Mouse (Mus musculus) intestine, embryonic 15.5 days (tissue): ENCODE data around the gene Map4k4. TPM values are rescaled to one million over a fixed set of nuclear protein-coding genes. Genes with fewer than 3 reads are reported as not detected.
A peak's percentile ranks its signal among the peaks of the same experiment; 100 is the strongest.

Source experiments
- ATAC-seq: fragments of 200-750 bp; cut with Nextera tagmentation; 2 replicates; pipeline ENCODE4 v1.8.0; 2017; ENCODE audit warnings: moderate TSS enrichment, moderate library complexity
- H3K27ac ChIP-seq: fragments of 300-500 bp; sonication (generic); 2 replicates; pipeline ENCODE4 v1.5.1; 2015; ENCODE audit warnings: mild to moderate bottlenecking, inconsistent platforms
- H3K27me3 ChIP-seq: fragments of 300-500 bp; sonication (generic); replicated peaks from 2 replicates; pipeline ENCODE4 v1.6.1; 2015; ENCODE audit warnings: inconsistent platforms
- H3K36me3 ChIP-seq: fragments of 300-500 bp; sonication (generic); 2 replicates; pipeline ENCODE4 v1.6.1; 2015; ENCODE audit warnings: inconsistent platforms
- H3K4me1 ChIP-seq: fragments of 300-500 bp; sonication (generic); replicated peaks from 2 replicates; pipeline ENCODE4 v1.6.1; 2015; ENCODE audit warnings: inconsistent platforms
- H3K4me2 ChIP-seq: fragments of 300-500 bp; sonication (generic); replicated peaks from 2 replicates; pipeline ENCODE4 v1.6.1; 2015; ENCODE audit warnings: mild to moderate bottlenecking, inconsistent platforms
- H3K4me3 ChIP-seq: fragments of 300-500 bp; sonication (generic); replicated peaks from 2 replicates; pipeline ENCODE4 v1.5.1; 2015; ENCODE audit warnings: inconsistent platforms
- H3K9ac ChIP-seq: fragments of 300-500 bp; sonication (generic); 2 replicates; pipeline ENCODE4 v1.6.1; 2015; ENCODE audit warnings: inconsistent platforms
- H3K9me3 ChIP-seq: fragments of 300-500 bp; sonication (generic); 2 replicates; pipeline ENCODE4 v1.6.1; 2016; ENCODE audit warnings: inconsistent platforms
- WGBS: fragments of 180-500 bp; shearing (Covaris S2); methylation state at CpG from one replicate; pipeline ENCODE4 v1.1.7; 2015; 5-methylcytosine and 5-hydroxymethylcytosine counted together
- polyA plus RNA-seq: library from polyadenylated mRNA; unstranded; fragments of >200 nt; fragmentation: Nextera tagmentation; extraction: Ambion mirVana; gene quantifications from 2 replicates; pipeline ENCODE4 v1.2.1, GENCODE M21; 2015

Gene Map4k4
- polyA plus RNA-seq, 1 experiment from 2014 or later = 20.0 TPM

- ATAC-seq = no peak
- no peak overlapping the region for H3K4me3 ChIP-seq
- no peaks in the 10 kb centered on the region for H3K4me1 ChIP-seq
- H3K9ac ChIP-seq = no peak overlapping the region
- H3K27me3 ChIP-seq = no peaks in the 10 kb centered on the region
- H3K4me2 ChIP-seq = no peak overlapping the region
- no peak overlapping the region for H3K27ac ChIP-seq
- peaks cover 11% of the 10 kb centered on the region; the same call in 1 of the 2 replicates for H3K36me3 ChIP-seq
- H3K9me3 ChIP-seq = no peaks in the 10 kb centered on the region
- 74% methylated on average over 2 of the region's 2 CpGs for WGBS
These were observed 75.4 kb downstream of the Map4k4 start for GRCm38 (mm10) chr1:39976107-39976506.

- Histone ChIP-seq H3K4me2 (no peak overlapping the region), H3K36me3 (peaks cover 16% of the 10 kb centered on the region; the same call in 1 of the 2 replicates), H3K27me3 (no peaks in the 10 kb centered on the region), H3K9me3 (no peaks in the 10 kb centered on the region), H3K27ac (no peak overlapping the region), H3K4me1 (no peaks in the 10 kb centered on the region), H3K4me3 (no peak overlapping the region), H3K9ac (no peak overlapping the region)
- ATAC-seq = peak; percentile 34; the same call in 1 of the 2 replicates
- WGBS = 73% methylated on average over 11 of the region's 11 CpGs
These were observed 76.4 kb downstream of the Map4k4 start for GRCm38 (mm10) chr1:39976847-39977744.

- Histone ChIP-seq H3K27me3 (no peaks in the 10 kb centered on the region), H3K36me3 (peaks cover 22% of the 10 kb centered on the region; the same call in 1 of the 2 replicates), H3K4me2 (no peak overlapping the region), H3K9ac (no peak overlapping the region), H3K4me3 (no peak overlapping the region), H3K9me3 (no peaks in the 10 kb centered on the region), H3K27ac (no peak overlapping the region), H3K4me1 (peaks cover 3% of the 10 kb centered on the region; the same call in 1 of the 2 replicates)
- WGBS = 83% methylated on average over 20 of the region's 20 CpGs
- no peak for ATAC-seq
These were observed 78.2 kb downstream of the Map4k4 start for GRCm38 (mm10) chr1:39978781-39979486.

GRCm38 (mm10) chr1:39980314-39981290 is 79.9 kb downstream of the Map4k4 start:
- no peak for ATAC-seq
- no peak overlapping the region for H3K27ac ChIP-seq
- peaks cover 24% of the 10 kb centered on the region; the same call in 1 of the 2 replicates for H3K36me3 ChIP-seq

GRCm38 (mm10) chr1:39981970-39982369 is 81.3 kb downstream of the Map4k4 start:
- Histone ChIP-seq H3K27ac (0 out of 2 replicates have a peak overlapping the region, but pooled peaks have one; percentile 22), H3K27me3 (no peaks in the 10 kb centered on the region), H3K4me2 (no peak overlapping the region), H3K4me3 (no peak overlapping the region), H3K9me3 (no peaks in the 10 kb centered on the region), H3K36me3 (peaks cover 29% of the 10 kb centered on the region), H3K4me1 (peaks cover 3% of the 10 kb centered on the region; the same call in 1 of the 2 replicates), H3K9ac (no peak overlapping the region)
- ATAC-seq = no peak
- 62% methylated on average over 3 of the region's 3 CpGs for WGBS

More at GRCm38 (mm10) chr1:39980314-39981290, 79.9 kb downstream of the Map4k4 start:
- Histone ChIP-seq H3K9me3 (no peaks in the 10 kb centered on the region), H3K9ac (no peak overlapping the region), H3K27me3 (no peaks in the 10 kb centered on the region), H3K4me1 (peaks cover 3% of the 10 kb centered on the region; the same call in 1 of the 2 replicates), H3K4me2 (no peak overlapping the region), H3K4me3 (no peak overlapping the region)
- 86% methylated on average over 15 of the region's 15 CpGs for WGBS

- H3K36me3 ChIP-seq = peaks cover 30% of the 10 kb centered on the region
- no peak overlapping the region for H3K9ac ChIP-seq
- no peak overlapping the region for H3K4me2 ChIP-seq
- ATAC-seq = no peak; the same call in 1 of the 2 replicates
- no peak overlapping the region for H3K4me3 ChIP-seq
- no peaks in the 10 kb centered on the region for H3K9me3 ChIP-seq
- peaks cover 3% of the 10 kb centered on the region; the same call in 1 of the 2 replicates for H3K4me1 ChIP-seq
- 51% methylated on average over 13 of the region's 13 CpGs for WGBS
- H3K27me3 ChIP-seq = no peaks in the 10 kb centered on the region
- H3K27ac ChIP-seq = no peak overlapping the region
These were observed 82.2 kb downstream of the Map4k4 start for GRCm38 (mm10) chr1:39982727-39983487.

GRCm38 (mm10) chr1:39984331-39984730 is 83.6 kb downstream of the Map4k4 start:
- no peak for ATAC-seq
- no peaks in the 10 kb centered on the region for H3K9me3 ChIP-seq
- 84% methylated on average over 9 of the region's 9 CpGs for WGBS
- peaks cover 30% of the 10 kb centered on the region for H3K36me3 ChIP-seq
- no peak overlapping the region for H3K4me3 ChIP-seq
- H3K4me1 ChIP-seq = peaks cover 3% of the 10 kb centered on the region; the same call in 1 of the 2 replicates
- H3K27ac ChIP-seq = no peak overlapping the region
- H3K27me3 ChIP-seq = no peaks in the 10 kb centered on the region
- no peak overlapping the region for H3K4me2 ChIP-seq
- no peak overlapping the region for H3K9ac ChIP-seq

GRCm38 (mm10) chr1:39986820-39987219 is 86.1 kb downstream of the Map4k4 start:
- H3K27me3 ChIP-seq = no peaks in the 10 kb centered on the region
- WGBS = 91% methylated on average over 9 of the region's 9 CpGs
- H3K4me3 ChIP-seq = no peak overlapping the region
- H3K9me3 ChIP-seq = no peaks in the 10 kb centered on the region
- no peak overlapping the region for H3K9ac ChIP-seq
- H3K36me3 ChIP-seq = peaks cover 40% of the 10 kb centered on the region
- peaks cover 3% of the 10 kb centered on the region; the same call in 1 of the 2 replicates for H3K4me1 ChIP-seq
- no peak overlapping the region for H3K4me2 ChIP-seq
- H3K27ac ChIP-seq = no peak overlapping the region
- ATAC-seq = no peak

GRCm38 (mm10) chr1:39988841-39989240 is 88.1 kb downstream of the Map4k4 start:
- Histone ChIP-seq H3K4me3 (no peak overlapping the region), H3K27me3 (no peaks in the 10 kb centered on the region), H3K4me2 (no peak overlapping the region), H3K9me3 (no peaks in the 10 kb centered on the region), H3K4me1 (no peaks in the 10 kb centered on the region), H3K36me3 (peaks cover 36% of the 10 kb centered on the region), H3K27ac (no peak overlapping the region), H3K9ac (no peak overlapping the region)
- no peak for ATAC-seq
- WGBS = 76% methylated on average over 12 of the region's 12 CpGs

GRCm38 (mm10) chr1:39990041-39990440 is 89.3 kb downstream of the Map4k4 start:
- Histone ChIP-seq H3K27ac (no peak overlapping the region), H3K4me1 (no peaks in the 10 kb centered on the region), H3K9me3 (no peaks in the 10 kb centered on the region), H3K36me3 (peaks cover 35% of the 10 kb centered on the region), H3K9ac (no peak overlapping the region), H3K27me3 (no peaks in the 10 kb centered on the region), H3K4me2 (no peak overlapping the region), H3K4me3 (no peak overlapping the region)
- no peak for ATAC-seq
- WGBS = 92% methylated on average over 9 of the region's 9 CpGs

- Histone ChIP-seq H3K36me3 (peaks cover 37% of the 10 kb centered on the region), H3K27ac (0 out of 2 replicates have a peak overlapping the region, but pooled peaks have one; percentile 1)
- WGBS = 81% methylated on average over 7 of the region's 7 CpGs
These were observed 93.2 kb downstream of the Map4k4 start for GRCm38 (mm10) chr1:39993921-39994320.

More at GRCm38 (mm10) chr1:39993921-39994320, 93.2 kb downstream of the Map4k4 start:
- no peak for ATAC-seq
- H3K9me3 ChIP-seq = no peaks in the 10 kb centered on the region
- no peaks in the 10 kb centered on the region for H3K4me1 ChIP-seq
- no peak overlapping the region for H3K9ac ChIP-seq
- no peak overlapping the region for H3K4me2 ChIP-seq
- H3K4me3 ChIP-seq = no peak overlapping the region
- H3K27me3 ChIP-seq = no peaks in the 10 kb centered on the region
